Mouse (Mus musculus): ENCODE data around the gene Alcam. TPM values are rescaled to one million over a fixed set of nuclear protein-coding genes. Genes with fewer than 3 reads are reported as not detected.

Gene Alcam
- polyA plus RNA-seq (2012; rRNA removed) = 3.0 and 8.1 TPM in 2 replicates

GRCm38 (mm10) chr16:52453971-52454514 is at the start of gene Alcam:
TSS of gene Alcam (minus strand) at chr16:52454074.
- no peak for DNase-seq (ENCODE audit: low read depth, low spot score)
- 1% methylated on average over 14 of the region's 14 CpGs for WGBS

GRCm38 (mm10) chr16:52498757-52499335 is 45.0 kb upstream of the Alcam start:
- no peak for DNase-seq (ENCODE audit: low read depth, low spot score)
- WGBS = 73% methylated on average over 4 of the region's 4 CpGs

GRCm38 (mm10) chr16:52490542-52490941 is 36.7 kb upstream of the Alcam start:
- WGBS = 55% methylated on average over 1 of the region's 1 CpGs
- no peak for DNase-seq (ENCODE audit: low read depth, low spot score)

GRCm38 (mm10) chr16:52474235-52474634 is 20.4 kb upstream of the Alcam start:
- 71% methylated on average over 4 of the region's 4 CpGs for WGBS
- no peak for DNase-seq (ENCODE audit: low read depth, low spot score)

- no peak for DNase-seq (ENCODE audit: low read depth, low spot score)
- WGBS = 96% methylated on average over 2 of the region's 2 CpGs
These were observed 19.2 kb upstream of the Alcam start for GRCm38 (mm10) chr16:52473089-52473488.

GRCm38 (mm10) chr16:52472635-52473034 is 18.8 kb upstream of the Alcam start:
- 65% methylated on average over 3 of the region's 3 CpGs for WGBS
- DNase-seq (ENCODE audit: low read depth, low spot score) = no peak

GRCm38 (mm10) chr16:52472059-52472458 is 18.2 kb upstream of the Alcam start:
- DNase-seq (ENCODE audit: low read depth, low spot score) = no peak

- no peak for DNase-seq (ENCODE audit: low read depth, low spot score)
- WGBS = 76% methylated on average over 2 of the region's 2 CpGs
These were observed 17.0 kb upstream of the Alcam start for GRCm38 (mm10) chr16:52470881-52471280.

- no peak for DNase-seq (ENCODE audit: low read depth, low spot score)
- WGBS = 72% methylated on average over 3 of the region's 3 CpGs
These were observed 16.4 kb upstream of the Alcam start for GRCm38 (mm10) chr16:52470226-52470625.

DNA sequence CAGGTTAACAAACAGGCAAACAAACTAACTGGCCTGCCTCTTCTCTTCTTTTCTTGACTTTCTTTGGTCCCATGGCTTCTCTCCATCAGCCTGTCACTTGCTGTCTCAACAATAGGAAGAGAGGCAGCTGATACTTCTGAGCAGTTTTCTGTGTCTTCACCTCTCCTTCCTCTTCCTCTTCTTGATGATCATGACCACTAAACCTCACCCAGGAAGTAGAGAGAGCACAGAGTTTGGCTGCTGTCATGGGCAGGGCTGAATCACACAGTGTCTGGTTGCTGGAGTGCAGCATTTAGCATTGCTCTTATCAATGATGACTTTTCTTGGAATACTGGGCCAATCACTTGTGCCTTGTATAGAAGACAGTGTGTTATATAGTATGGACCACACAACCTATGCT is 14.6 kb upstream of the Alcam start:
- no peak for DNase-seq (ENCODE audit: low read depth, low spot score)

DNA sequence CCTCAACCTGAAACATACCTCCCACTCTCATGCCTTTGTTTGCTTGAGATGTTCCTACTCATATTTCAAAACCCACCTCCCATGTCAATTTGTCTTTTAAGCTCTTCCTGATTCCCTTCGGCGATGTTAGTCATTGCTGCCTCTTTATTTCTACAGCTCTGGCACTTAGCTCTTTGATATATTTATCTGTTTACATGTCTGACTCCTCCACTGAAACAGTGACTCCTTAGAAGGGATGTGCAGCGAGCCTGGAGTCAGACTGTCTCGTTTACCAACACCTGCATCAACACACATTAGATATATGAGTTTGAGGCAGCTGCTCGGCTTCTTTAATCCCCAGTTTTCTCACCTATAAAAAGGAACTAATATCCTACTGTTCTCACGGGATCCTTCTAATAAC is 12.9 kb upstream of the Alcam start:
- WGBS = 69% methylated on average over 6 of the region's 6 CpGs

GRCm38 (mm10) chr16:52464597-52464996 is 10.7 kb upstream of the Alcam start:
- no peak for DNase-seq (ENCODE audit: low read depth, low spot score)
- WGBS = 89% methylated on average over 1 of the region's 1 CpGs

More for the DNA sequence above, 12.9 kb upstream of the Alcam start:
- no peak for DNase-seq (ENCODE audit: low read depth, low spot score)

GRCm38 (mm10) chr16:52452862-52453715 is 785 bp downstream of the Alcam start:
- peak; percentile 81 for DNase-seq (ENCODE audit: low read depth, low spot score)
- under 1% methylated on average over 50 of the region's 55 CpGs for WGBS

GRCm38 (mm10) chr16:52452477-52452831 is 1.4 kb downstream of the Alcam start:
- under 1% methylated on average over 26 of the region's 26 CpGs for WGBS

DNA sequence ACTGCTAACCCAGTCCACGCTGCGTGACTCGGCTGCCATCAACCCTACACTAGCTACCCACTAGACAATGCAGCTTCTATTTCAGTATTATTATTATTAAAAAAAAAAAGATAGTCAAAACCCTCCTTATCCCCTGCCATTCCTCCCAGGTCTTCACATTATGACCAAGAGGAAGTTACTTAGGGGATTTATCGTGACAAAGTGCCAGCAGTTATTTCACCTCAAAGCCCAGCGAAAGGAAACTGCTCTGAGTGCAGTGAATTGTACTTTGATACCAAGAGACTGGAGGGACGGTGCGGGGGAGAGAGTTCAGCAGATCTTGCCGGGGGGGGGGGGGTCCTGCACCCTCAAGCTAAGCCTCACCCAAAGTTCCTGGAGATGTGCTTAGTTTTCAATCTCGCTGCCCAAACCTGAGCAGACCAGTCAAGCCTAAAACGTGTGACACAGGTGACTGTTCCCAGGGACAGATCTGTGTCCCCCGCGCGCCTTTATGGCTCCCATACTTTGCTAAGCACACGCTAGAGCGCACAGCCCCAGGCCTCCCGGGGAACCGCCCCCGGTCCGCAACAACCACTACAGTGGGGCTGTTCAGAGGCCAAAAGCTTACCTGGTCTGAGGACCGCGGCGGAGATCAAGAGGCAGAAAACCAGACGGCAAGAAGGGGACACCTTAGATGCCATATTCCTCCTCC is 1.9 kb downstream of the Alcam start:
- no peak for DNase-seq (ENCODE audit: low read depth, low spot score)

More at GRCm38 (mm10) chr16:52452477-52452831, 1.4 kb downstream of the Alcam start:
- DNase-seq (ENCODE audit: low read depth, low spot score) = no peak

GRCm38 (mm10) chr16:52451101-52451785 is 2.6 kb downstream of the Alcam start:
- under 1% methylated on average over 15 of the region's 15 CpGs for WGBS
- DNase-seq (ENCODE audit: low read depth, low spot score) = no peak

More for the DNA sequence above, 1.9 kb downstream of the Alcam start:
- 1% methylated on average over 23 of the region's 23 CpGs for WGBS

DNA sequence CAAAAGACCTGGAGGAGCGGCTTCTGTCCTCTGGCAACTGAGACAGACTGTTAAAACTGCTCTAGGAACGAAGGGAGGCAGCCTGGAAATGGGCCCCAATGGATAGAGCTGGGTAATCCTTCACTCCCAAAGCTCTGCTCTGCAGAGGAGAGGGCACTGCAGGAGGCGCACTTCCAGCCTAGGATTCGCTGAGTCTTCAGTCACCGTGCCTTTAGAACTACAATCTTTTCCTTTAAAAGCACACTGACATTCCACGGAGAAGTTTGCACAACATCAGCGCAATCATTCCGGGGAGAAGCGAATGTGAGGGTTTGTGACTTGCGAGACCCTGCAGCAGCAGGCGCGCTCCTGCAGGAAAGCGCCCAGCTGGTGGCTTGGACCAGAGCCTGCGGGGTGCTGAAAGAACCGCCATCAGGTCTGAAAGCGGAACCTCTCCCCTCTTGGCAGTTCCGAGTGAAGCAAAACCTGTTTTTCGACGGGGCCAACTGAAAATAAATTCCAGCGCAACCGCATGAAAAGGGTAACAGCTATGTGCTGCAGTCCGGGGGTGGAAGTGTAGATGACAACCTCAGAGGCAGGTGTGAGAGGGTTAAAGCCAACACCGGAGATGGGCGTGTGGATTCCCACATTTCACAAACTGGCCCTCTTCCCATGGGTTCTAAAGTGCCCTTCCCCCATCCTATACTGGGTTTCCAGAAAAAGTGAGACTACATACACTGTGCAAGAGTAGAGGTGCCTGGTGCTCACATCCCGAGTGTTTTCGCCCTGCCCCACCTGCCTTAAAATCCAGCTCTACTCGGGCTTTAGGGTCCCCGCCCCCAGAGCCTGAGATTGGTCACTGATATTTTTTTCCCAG is 3.4 kb downstream of the Alcam start:
- WGBS = under 1% methylated on average over 28 of the region's 28 CpGs
- no peak for DNase-seq (ENCODE audit: low read depth, low spot score)

DNA sequence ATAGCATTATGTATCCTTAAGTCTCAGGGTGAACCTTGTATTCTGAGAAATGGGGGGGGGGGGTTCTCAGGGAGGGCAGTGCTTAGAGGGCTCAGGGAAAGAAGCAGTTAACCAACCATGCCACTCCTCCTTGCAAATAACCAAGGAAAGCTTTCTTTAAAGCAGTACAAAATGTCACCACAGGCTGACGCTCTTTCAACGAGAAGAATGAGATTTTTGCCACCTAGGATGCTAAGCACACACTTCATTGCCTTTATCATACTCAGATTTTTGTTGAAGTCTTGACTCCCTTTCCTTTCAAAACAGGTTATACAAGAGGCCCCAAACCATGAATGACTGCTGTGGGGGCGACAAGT is 4.0 kb downstream of the Alcam start:
- WGBS = 10% methylated on average over 3 of the region's 3 CpGs
- DNase-seq (ENCODE audit: low read depth, low spot score) = no peak

GRCm38 (mm10) chr16:52445984-52446383 is 7.9 kb downstream of the Alcam start:
- WGBS = 35% methylated on average over 3 of the region's 3 CpGs

More at GRCm38 (mm10) chr16:52445984-52446383, 7.9 kb downstream of the Alcam start:
- peak; percentile 63 for DNase-seq (ENCODE audit: low read depth, low spot score)
